Mouse (Mus musculus) mammary gland, adult 2 months (tissue): ENCODE measurements around the gene Gm3839. TPM values are rescaled to one million over a fixed set of nuclear protein-coding genes. Genes with fewer than 3 reads are reported as not detected.

Source experiments
- polyA plus RNA-seq: library from polyadenylated mRNA; depleted of rRNA; stranded (reverse); fragments of >200 nt; gene quantifications from 2 replicates; pipeline ENCODE4 v1.2.3, GENCODE M21; 2012; ENCODE audit warnings: low replicate concordance; rRNA removed

Gene Gm3839
- polyA plus RNA-seq: 0.31 and 1.8 TPM in 2 replicates

DNA sequence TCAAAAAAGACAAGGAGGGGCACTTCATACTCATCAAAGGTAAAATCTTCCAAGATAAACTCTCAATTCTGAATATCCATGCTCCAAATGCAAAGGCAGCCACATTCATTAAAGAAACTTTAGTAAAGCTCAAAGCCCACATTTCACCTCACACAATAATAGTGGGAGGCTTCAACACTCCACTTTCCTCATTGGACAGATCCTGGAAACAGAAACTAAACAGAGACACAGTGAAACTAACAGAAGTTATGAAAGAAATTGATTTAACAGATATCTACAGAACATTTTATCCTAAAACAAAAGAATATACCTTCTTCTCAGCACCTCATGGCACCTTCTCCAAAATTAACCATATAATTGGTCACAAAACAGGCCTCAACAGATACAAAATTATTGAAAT is at the start of gene Gm3839:
Gm3839 (minus strand) TSS at position 101 of the 400 bp plus-strand sequence.

Other genes with a start within 250 kb of the Gm3839 start
- 3.0 and 6.5 TPM in 2 replicates for gene Fhit, start 194.7 kb downstream of the Gm3839 start, polyA plus RNA-seq
- 39.3 and 41.6 TPM in 2 replicates for gene Ptprg, start 196.8 kb upstream of the Gm3839 start, polyA plus RNA-seq